Mouse (Mus musculus) urinary bladder, postnatal 25 days (tissue): Measurements from ENCODE around the gene Cdk8.

Source experiments
- DNase-seq: peaks from one replicate; pipeline ENCODE4 v3.0.0; 2022; ENCODE audit warnings: low spot score

The Cdk8 gene

DNA sequence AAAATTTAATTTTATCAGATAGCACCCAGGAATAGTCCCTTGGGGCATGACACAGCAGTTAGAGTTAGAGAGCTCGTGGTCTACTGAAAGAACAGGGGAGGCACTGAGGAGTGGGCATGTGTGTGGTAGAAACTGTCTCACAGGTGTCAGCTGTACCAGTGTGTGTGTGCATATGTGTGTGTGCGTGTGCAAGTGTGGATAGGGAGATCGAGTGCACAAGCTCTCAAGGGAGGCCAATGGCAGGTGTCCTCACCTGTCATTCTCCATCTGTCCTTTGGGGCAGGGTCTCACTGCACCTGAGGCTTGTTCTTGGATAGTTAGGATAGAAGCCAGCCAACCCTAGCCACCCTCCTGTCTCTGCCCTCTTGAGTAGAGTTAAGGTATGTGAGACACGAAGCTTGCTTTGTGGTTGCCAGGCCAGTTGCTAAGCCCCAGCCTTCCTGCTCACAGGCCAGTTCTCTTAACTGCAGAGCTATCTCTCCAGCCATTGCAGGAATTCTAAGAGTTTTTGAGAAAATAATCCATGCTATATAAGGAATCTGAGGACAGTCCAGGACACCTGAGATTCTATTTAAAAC, 50.3 kb downstream of the Cdk8 start:
- no peak for DNase-seq

DNA sequence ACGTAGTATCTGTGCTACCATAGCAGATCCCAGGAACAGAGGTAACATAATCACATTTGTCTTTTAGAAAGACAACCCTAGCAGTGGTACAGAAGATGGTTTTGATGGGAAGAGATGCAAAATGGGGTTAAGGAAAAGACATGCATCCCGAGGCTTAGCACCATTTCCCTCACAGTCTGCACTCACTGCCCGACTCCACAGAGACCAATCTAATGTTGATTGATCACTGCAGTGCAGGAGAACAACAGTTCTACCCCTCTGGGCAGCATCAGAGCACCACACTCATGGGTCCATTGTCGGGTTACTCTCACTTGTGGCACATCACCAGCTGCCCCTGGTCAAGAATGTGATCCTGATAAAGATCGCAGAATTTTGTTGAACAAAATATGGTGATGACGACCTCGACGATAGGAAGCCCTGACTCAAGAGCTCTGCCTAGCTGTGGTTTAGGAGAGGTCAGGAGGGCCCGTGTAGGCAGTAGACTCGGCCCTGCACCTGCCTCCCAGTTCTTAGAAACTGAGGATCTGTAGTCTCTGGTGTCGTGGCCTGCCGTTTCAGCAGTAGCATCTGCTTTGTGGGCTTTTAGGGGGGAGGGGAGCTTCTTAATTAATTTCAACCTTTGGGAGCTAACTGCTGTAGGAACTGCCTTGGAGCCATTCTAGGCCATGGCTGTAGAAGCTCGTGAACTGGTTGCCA, 51.0 kb downstream of the Cdk8 start:
- DNase-seq, result no peak

DNA sequence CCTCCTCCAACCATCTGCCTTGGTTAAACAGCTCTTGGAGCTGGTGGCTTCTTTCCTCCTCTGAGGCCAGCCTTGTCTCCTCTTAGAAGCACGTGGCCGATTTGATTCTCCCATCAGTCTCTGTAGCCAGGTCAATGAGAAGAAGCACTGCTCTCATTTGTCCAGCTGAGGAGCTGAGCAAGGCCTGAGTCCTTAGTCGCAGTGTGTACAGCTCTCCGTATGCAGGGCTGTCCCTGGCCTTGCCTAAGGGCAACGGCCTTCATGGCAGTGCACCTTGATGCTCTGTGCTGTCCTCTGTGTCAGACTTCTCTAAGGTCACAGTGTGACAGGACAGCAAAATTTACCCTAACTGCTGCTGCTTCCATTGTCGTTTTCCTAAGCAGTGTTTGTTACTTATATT, 52.9 kb downstream of the Cdk8 start:
- DNase-seq, result no peak

DNA sequence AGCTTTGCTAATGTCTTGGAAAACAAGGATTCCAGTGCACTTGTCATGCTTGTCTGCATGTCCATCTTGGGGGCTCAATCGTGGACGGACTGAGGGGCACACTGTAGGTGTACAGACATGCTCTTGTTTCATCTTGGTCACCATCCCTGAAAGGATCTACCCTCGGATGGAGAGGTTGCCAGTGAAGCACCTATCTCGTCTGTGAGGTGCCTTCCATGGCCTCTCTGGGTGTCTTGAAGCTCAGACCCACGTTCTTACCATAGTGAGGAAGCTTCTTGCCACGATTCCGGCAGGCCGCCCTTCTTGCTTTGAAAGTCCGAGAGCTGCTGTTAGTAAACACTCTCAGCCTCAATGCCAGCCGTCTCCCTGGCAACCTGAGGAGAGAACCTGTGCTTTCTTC, 56.4 kb downstream of the Cdk8 start:
- no peak for DNase-seq

DNA sequence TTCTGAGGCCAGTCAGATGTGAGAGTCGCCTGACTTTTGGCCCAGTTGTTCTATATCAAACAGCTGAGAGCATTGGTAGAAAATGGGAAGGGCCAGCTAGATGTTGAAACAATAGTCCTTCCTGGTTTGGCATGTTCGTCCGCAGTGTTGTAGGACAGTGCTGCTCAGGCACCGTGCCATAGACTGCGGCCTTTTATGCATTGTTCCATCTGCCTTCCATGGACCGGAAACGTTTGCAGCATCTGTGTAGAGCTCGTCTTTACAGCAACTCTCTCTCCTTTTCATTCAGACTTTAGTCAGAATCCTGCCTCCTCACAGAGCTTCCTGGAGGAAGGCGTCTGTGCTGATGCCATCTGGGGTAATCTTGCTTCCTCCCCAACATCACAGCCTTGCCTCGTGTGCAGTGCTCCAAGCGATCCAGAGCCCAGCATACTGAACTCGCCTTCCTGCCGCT, 57.0 kb downstream of the Cdk8 start:
- no peak for DNase-seq

DNA sequence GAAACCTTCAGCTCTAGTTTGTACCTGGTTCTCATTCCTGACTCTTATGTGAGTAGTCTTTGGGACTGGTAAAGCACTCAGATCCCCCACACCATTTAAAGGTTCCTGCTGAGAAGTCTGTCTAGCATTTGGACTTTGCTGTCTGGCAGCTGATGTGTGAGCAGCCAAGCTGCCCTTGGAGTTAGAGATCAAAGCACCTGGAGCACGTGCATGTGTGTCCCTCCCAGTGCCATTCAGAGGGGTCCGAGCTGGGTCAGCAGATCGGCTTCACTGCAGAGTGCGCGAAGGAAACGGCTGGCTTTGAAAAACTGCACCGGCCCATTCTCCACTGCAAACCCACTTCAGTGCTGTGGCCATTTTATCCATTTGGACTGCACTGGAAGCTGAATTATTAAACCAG, 58.9 kb downstream of the Cdk8 start:
- DNase-seq, result no peak

DNA sequence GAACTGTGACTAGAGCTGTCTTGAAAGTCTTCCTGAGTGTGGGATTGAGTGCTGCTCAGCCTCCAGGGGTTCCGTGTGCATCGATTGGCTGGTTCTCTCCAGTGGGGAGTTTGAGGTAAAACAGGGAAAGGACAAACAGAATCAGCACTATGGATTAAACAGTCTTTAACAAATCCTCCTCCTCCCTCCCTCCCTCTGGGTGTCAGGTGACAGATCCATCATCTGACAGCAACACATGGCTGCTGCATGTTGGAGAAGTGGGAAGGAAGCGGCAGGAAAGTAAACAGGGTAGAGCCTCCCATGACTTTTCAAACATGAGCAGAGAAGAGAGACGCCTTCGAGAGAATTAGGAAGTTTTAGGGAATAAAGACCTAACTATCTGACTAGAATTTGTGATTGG, 59.4 kb downstream of the Cdk8 start:
- no peak for DNase-seq

DNA sequence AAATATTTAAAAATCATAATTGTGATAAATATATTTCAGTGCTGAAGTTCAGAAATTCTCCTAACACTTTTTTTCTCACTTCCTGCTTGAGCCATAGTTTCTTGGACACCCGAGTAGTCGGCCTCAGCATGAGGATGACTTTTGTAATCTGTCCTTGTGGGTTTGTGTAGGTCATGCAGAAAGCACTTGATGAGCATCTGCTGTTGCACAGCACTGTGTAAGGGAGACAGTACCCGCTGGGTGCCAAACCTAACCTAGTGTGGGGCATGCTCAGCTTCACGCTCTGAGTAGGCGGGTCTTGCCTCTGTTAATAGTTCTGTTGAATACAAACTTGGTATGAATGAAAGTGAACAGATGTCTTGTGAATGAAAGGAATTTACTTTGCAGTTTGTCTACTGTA, 60.5 kb downstream of the Cdk8 start:
- DNase-seq, result no peak

DNA sequence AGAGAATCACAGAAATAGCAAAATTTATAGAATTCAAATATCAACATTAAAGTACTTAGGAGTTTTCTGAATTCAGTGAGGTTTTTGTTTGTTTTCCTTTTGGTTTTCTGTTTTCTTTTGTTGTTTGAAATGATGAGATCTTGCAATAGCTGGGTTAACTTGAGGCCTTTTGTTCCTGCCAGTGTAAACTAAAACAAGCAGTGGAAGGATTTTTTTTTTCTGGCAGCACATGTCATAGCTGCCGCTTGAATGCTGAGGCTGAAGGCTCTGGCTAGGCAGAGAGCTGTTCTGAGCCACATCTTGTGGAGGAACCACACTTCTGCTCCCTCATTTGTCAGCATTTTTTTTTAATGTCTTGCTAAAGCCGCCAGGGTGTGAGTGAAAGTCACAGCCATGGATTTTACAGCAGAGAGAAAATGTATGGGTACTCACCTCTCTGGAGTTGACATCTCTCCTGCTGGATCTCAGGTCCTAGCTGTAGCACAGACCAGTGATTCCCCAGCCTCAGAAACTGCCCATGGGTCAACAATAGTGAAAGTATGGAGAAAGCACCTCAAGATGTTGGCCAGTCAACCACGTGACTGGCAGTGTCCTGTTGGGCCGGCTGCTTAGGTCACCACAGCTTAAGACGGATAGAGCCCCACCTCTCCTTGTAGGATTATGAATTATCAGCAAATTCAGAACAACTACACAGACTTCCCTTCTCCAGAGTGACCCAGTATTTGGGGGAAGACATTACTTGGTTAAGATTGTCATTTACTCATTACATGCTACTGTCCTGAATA, 62.1 kb downstream of the Cdk8 start:
- no peak for DNase-seq

DNA sequence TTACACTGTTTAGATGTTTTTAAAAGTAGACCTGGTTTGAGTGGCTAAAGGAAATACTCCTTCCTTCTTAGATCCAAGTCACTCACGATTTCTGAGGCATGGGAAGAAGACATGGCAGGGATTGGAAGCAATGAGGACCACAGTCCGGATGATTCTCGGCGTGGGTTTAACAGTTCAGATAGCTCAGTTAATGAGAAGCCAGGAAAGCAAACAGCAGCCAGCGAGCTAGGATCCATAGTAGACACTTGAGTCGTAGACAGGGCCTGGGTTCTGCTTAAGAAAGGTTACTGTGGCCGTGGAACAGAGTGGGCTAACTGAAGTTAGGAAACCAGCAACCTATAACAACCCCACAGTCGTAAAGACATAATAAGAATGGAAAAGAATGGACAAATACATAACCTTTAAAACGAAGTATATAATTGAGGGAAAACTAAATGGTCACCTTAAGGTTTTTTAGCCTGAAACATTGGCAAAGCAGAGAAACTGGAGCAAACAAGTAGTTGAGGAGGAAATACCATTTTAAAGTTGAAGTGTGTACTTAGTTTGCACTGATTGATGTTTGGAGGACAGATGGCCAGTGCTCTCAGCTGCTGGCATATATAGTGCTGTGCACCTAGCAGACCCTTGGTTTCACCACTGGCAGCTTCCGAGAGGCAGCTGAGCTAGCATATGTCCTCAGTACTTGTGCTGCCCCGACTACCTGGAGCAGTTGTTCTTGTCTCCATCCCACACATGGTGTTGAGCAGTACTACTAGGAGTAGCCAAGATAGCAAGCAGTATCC, 63.1 kb downstream of the Cdk8 start:
- DNase-seq, result no peak

DNA sequence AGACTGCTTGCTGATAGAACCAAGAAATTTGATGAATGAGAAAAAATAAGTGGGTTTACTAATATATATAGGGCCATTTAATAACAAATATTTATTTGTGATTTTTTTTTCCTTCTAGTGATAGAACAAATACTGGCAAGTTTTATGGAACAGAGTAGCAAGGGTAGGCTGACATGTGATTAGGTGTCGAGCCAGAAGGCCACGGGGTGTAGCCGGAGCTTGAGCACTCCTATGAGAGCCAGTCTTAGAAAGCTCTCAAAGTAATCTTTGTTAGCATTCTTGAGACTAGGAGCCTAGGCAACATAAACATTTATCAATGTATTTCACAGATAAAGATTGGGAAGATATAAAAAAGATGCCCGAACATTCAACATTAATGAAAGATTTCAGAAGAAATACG, 63.8 kb downstream of the Cdk8 start:
- no peak for DNase-seq

DNA sequence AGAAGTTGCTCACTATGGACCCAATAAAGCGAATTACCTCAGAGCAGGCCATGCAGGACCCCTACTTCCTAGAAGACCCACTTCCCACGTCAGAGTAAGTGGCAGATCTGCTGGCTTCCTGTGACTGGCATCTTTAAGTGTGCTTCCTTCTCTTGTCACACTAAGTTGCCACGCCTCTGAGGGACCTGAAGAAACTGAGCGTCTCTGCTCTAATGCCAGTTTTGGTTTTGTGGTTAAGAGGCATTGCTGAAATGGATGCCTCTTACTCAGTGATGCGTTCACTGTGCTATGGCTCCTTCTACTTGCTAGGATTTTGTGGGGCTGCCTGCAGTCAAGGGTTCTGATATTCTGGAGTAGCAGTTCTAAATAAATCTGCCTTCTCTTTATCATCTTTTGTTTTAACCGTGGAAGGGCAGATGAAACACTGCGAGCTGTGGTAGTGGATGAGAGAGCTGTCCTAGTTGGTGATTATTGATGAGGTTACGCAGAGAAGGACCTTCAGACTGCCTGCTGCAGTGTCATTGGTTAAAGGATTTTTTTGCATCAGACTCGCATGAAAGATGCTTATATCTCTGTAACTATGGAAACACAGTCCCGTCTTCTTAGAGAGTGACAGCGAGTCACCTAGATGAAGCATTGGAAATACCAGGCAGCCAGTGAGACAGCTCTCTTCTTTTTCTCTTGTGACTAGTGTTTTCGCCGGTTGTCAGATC, 67.9 kb downstream of the Cdk8 start:
- no peak for DNase-seq

DNA sequence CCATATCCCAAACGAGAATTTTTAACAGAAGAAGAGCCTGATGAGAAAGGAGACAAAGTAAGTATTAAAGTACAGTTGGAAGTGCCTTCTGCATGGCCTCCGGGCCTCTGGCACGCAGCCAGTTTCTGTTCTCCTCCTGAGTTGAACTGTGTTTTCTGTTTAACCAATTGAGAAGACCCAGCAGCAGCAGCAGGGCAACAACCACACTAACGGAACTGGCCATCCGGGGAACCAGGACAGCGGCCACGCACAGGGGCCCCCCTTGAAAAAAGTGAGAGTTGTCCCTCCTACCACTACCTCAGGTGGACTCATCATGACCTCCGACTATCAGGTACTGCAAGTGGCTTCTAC, 68.5 kb downstream of the Cdk8 start:
- DNase-seq, result no peak

DNA sequence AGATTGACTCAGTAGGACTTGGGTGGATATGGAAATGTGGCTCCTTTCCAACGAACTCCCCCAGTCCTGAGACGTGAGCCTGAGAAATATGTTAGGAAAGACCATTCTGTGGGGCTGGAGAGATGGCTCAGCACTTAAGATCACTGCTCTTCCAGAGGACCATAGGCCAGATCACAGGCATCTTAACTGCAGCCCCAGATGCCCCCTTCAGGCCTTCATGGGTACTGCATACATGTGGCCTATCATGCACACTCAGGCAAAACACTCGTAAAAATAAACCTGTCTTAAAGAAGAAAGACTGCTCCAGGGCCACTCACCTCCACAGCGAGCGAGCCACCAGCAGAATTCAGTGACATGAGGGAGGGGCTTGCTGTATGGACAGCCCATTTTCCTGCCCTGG, 72.4 kb downstream of the Cdk8 start:
- DNase-seq, result peak; percentile 37

DNA sequence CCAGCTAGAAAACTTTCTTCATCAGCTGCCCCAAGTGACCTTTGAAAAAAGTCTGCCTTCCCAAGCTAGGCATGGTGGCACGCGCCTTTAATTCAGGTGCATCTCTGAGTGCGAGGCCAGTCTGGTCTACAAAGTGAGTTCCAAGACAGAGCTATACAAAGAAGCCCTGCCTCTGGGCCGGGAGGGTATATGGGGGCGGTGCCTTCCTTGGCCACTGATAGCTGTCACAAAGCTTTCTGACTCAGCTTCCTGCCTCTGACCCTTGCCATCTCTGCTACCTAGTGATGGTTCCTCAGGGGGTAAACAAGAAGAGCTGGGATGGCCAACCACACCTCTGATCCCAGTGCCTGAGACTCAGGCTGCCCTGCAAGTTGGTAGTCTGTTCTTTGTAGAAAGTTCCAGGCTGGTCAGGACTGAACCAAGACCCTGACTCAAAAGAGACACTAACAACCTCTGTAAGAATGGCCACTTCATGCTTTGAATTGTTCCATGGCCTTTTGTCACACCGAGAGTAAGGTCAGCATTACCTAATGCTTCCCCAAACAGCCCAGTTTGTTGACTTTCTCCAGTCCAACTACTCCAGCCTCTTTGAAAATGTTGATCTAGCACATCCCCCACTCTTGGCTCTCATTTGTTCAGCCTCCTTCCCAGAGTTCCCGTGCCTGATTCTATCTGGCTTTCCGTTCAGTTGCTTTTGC, 76.2 kb downstream of the Cdk8 start:
- DNase-seq, result no peak

DNA sequence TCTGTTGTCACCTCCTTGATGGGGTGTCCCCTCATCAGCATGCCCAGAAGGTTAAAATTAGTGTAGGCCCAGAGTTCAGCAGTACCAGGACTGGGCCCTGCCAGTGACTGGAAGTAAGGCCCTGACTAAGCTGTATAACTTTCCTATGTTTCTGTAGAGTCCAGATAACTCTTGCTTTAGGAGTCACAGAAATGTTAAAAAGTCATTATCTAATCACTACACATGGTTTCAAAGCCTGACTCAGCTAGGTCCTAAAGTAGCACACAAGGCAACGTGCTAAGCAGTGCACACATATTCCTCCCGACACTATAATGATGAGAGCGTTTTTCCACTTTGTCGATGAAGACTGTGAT, 76.7 kb downstream of the Cdk8 start:
- no peak for DNase-seq

DNA sequence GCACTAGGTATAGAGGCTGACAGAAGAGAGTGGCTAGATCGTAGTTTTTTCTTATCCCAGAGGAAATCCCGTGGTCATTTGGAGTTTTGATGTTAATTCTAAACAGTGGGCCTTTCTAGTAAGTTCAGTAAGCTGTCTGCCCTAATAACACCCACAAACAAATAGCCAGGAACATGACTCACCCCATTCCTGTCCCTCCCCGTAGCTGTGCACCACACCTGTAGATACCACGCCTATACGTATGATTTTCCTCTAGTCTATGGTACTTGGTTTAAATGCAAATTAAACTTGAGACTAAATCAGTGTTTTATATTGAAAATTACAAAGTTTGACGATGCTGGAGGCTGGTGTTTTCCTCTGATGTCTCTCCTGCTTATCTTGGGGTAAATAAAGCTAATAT, 83.5 kb downstream of the Cdk8 start:
- DNase-seq, result no peak

DNA sequence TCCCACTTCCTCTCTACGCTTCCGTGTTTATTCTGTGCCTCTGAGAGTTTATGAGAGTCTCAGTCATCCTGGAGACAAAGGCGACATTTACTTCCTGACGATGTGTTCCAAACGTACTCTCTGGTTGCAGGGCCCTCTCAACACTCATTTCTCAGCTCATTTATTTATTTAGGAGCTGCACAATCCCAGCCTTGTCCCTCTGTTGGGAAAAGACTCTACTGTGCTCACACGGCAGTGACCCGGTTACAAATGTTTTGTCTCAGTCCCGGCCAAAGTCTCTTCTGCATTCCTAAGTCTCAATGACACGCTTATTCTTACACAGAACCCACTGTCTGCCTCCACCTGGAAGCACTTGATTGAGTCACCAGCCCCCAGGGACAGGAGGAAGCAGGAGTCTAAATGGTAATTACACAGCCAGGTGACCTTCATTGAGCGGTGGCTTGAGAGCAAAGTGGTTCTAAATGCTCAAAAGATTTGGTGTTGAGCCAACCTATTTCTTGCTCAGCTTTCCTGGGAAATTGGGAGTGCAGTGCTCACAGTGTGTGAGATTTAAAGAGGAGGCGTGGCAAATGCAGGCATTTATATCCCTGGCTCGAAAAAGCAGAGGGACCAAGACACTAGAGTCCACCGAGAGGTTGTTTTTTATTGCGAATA, 84.4 kb downstream of the Cdk8 start:
- DNase-seq, result no peak

DNA sequence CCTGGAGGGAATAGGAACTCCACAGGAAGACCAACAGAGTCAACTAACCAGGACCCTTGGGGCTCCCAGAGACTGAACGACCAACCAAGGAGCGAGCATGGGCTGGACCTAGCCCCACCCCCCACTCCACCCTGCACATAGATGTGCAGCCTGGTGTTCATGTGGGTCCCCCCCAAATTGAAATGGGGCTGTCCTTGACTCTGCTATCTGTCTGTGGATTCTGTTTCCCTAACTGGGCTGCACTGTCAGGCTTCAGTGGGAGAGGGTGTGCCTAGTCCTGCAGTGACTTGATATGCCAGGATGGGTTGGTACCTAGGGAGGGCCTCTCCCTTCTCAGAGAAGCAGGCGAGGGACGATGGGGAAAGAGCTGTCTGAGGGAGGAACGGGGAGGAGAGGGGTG, 85.3 kb downstream of the Cdk8 start:
- no peak for DNase-seq

DNA sequence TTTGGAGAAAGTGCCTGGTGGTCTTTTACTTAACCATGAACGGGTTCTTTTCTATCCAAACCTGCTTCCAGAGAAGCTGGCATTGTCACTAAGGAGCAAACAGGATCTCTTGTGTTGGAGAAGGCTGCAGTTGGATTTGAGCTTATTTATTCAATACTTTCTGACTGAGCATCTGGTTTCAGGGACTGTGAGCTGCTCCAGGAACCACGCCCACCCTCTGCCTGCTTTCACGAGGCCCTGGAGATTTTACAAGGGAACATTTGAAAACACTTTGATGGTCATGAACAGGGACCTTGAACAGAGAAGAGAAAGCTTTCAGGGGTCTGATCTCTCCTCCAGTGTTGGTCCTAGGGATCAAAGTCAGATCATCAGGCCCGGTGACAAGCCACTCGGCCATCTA, 87.0 kb downstream of the Cdk8 start:
- DNase-seq, result no peak

DNA sequence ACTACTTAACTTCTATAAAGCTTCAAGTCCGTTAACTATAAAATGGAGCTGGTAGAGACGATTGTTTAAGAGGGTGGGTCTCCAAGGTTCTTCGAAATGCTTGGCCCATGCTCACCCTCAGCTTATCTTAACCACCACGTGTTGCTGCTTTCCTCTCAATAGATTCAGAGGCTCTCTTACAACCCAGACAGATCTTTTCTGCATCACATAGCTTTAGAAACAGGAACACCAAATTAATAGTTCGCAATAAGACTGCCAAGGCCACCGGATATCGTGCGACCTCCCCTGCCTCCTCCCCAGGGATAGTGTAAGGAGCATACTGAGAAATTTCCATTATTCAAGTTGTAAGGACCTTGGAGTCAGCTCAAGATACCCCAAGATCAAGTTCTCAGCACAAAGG, 87.4 kb downstream of the Cdk8 start:
- DNase-seq, result no peak
